Mouse (Mus musculus) forebrain, embryonic 16.5 days (tissue): ENCODE measurements around the gene Pitpnm2. TPM values are rescaled to one million over a fixed set of nuclear protein-coding genes. Genes with fewer than 3 reads are reported as not detected.

Experiments used
- ATAC-seq: fragments of 200-750 bp; cut with Nextera tagmentation; 2 replicates; pipeline ENCODE4 v1.8.0; 2017; ENCODE audit warnings: mild to moderate bottlenecking, moderate library complexity
- H3K27ac ChIP-seq: fragments of 300-500 bp; sonication (generic); 2 replicates; pipeline ENCODE4 v1.5.1; 2014; ENCODE audit warnings: low read length, control low read depth
- H3K27me3 ChIP-seq: fragments of 300-500 bp; sonication (generic); replicated peaks from 2 replicates; pipeline ENCODE4 v1.6.1; 2014; ENCODE audit warnings: low read length; ENCODE audit not compliant: control insufficient read depth, insufficient read depth
- H3K36me3 ChIP-seq: fragments of 300-500 bp; sonication (generic); 2 replicates; pipeline ENCODE4 v1.6.1; 2014; ENCODE audit not compliant: control insufficient read depth, insufficient read depth
- H3K4me1 ChIP-seq: fragments of 300-500 bp; sonication (generic); replicated peaks from 2 replicates; pipeline ENCODE4 v1.6.1; 2014; ENCODE audit warnings: low read length; ENCODE audit not compliant: control insufficient read depth, insufficient read depth
- H3K4me2 ChIP-seq: fragments of 300-500 bp; sonication (generic); 2 replicates; pipeline ENCODE4 v1.6.1; 2014; ENCODE audit warnings: mild to moderate bottlenecking, low read length, control low read depth
- H3K4me3 ChIP-seq: fragments of 300-500 bp; sonication (generic); replicated peaks from 2 replicates; pipeline ENCODE4 v1.5.1; 2014; ENCODE audit warnings: mild to moderate bottlenecking, low read length, control low read depth
- H3K9ac ChIP-seq: fragments of 300-500 bp; sonication (generic); replicated peaks from 2 replicates; pipeline ENCODE4 v1.6.1; 2014; ENCODE audit warnings: low read depth, low read length, control low read depth
- H3K9me3 ChIP-seq: fragments of 300-500 bp; sonication (generic); 2 replicates; pipeline ENCODE4 v1.6.1; 2016; ENCODE audit warnings: low read length; ENCODE audit not compliant: control insufficient read depth
- WGBS: fragments of 180-500 bp; shearing (Covaris S2); extraction: QIAGEN DNeasy Blood & Tissue Kit; methylation state at CpG from one replicate; pipeline ENCODE4 v1.1.7; 2014; 5-methylcytosine and 5-hydroxymethylcytosine counted together
- polyA plus RNA-seq: library from polyadenylated mRNA; unstranded; fragments of >200 nt; fragmentation: Nextera tagmentation; extraction: Ambion mirVana; gene quantifications from 2 replicates; pipeline ENCODE4 v1.2.1, GENCODE M21; 2015

The Pitpnm2 gene
- polyA plus RNA-seq, 1 experiment from 2014 or later = 14.4 TPM

- WGBS = 62% methylated on average over 4 of the region's 4 CpGs
- Histone ChIP-seq H3K4me1 (0 out of 2 replicates have a peak, but pooled peaks cover 3% of the 10 kb centered on the region), H3K36me3 (no peaks in the 10 kb centered on the region), H3K27ac (no peak overlapping the region), H3K9me3 (no peaks in the 10 kb centered on the region), H3K4me2 (no peak overlapping the region), H3K9ac (no peak overlapping the region), H3K27me3 (no peaks in the 10 kb centered on the region), H3K4me3 (no peak overlapping the region)
- no peak for ATAC-seq
Measured at GRCm38 (mm10) chr5:124202071-124202470, 47.5 kb downstream of the Pitpnm2 start.

DNA sequence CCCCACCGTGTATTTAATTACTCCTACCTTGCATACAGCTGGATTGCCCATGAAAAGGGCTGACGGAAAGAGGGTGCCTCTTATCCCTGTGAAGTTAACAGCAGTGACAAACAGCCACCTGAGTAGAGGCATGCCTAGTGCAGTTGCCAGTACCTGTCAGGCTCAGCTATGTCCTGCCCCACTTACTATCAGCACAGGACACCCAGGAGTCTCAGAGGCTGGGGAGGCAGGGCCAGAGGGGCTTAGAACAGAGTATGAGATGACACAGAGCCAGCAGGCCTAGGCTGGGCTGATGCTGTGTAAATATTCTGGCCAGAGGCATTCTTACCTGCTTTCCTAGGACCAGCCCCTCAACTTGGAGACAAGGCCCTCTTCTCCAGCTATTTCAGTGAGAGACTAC, 48.0 kb downstream of the Pitpnm2 start:
- Histone ChIP-seq H3K4me3 (no peak overlapping the region), H3K4me1 (0 out of 2 replicates have a peak, but pooled peaks cover under 1% of the 10 kb centered on the region), H3K27me3 (no peaks in the 10 kb centered on the region), H3K9ac (no peak overlapping the region), H3K36me3 (no peaks in the 10 kb centered on the region), H3K4me2 (no peak overlapping the region), H3K9me3 (no peaks in the 10 kb centered on the region), H3K27ac (no peak overlapping the region)
- ATAC-seq = no peak
- WGBS = 77% methylated on average over 2 of the region's 2 CpGs

- no peaks in the 10 kb centered on the region for H3K4me1 ChIP-seq
- WGBS = 82% methylated on average over 5 of the region's 5 CpGs
- H3K27me3 ChIP-seq = no peaks in the 10 kb centered on the region
- no peaks in the 10 kb centered on the region for H3K9me3 ChIP-seq
- no peak for ATAC-seq
- H3K4me3 ChIP-seq = no peak overlapping the region
- no peak overlapping the region for H3K9ac ChIP-seq
- no peak overlapping the region for H3K4me2 ChIP-seq
- no peak overlapping the region for H3K27ac ChIP-seq
- no peaks in the 10 kb centered on the region for H3K36me3 ChIP-seq
Measured at GRCm38 (mm10) chr5:124200844-124201243, 48.7 kb downstream of the Pitpnm2 start.

GRCm38 (mm10) chr5:124199168-124199567, 50.4 kb downstream of the Pitpnm2 start:
- 84% methylated on average over 5 of the region's 5 CpGs for WGBS
- Histone ChIP-seq H3K9me3 (no peaks in the 10 kb centered on the region), H3K9ac (no peak overlapping the region), H3K27me3 (no peaks in the 10 kb centered on the region), H3K4me2 (no peak overlapping the region), H3K4me3 (no peak overlapping the region), H3K36me3 (no peaks in the 10 kb centered on the region), H3K27ac (no peak overlapping the region), H3K4me1 (peaks cover under 1% of the 10 kb centered on the region; the same call in 1 of the 2 replicates)
- ATAC-seq = no peak

GRCm38 (mm10) chr5:124198473-124198872, 51.1 kb downstream of the Pitpnm2 start:
- H3K9ac ChIP-seq = no peak overlapping the region
- no peaks in the 10 kb centered on the region for H3K36me3 ChIP-seq
- no peak overlapping the region for H3K27ac ChIP-seq
- no peaks in the 10 kb centered on the region for H3K9me3 ChIP-seq
- no peak overlapping the region for H3K4me3 ChIP-seq
- no peak for ATAC-seq
- H3K4me2 ChIP-seq = no peak overlapping the region
- WGBS = 91% methylated on average over 7 of the region's 7 CpGs
- peaks cover 8% of the 10 kb centered on the region for H3K4me1 ChIP-seq
- no peaks in the 10 kb centered on the region for H3K27me3 ChIP-seq

GRCm38 (mm10) chr5:124196082-124196481, 53.5 kb downstream of the Pitpnm2 start:
- H3K27me3 ChIP-seq = no peaks in the 10 kb centered on the region
- no peaks in the 10 kb centered on the region for H3K9me3 ChIP-seq
- H3K27ac ChIP-seq = no peak overlapping the region
- no peaks in the 10 kb centered on the region for H3K36me3 ChIP-seq
- H3K4me3 ChIP-seq = no peak overlapping the region
- 97% methylated on average over 4 of the region's 4 CpGs for WGBS
- H3K9ac ChIP-seq = no peak overlapping the region
- no peak overlapping the region for H3K4me2 ChIP-seq
- peaks cover 19% of the 10 kb centered on the region for H3K4me1 ChIP-seq
- no peak for ATAC-seq

GRCm38 (mm10) chr5:124194386-124195084, 55.0 kb downstream of the Pitpnm2 start:
- 62% methylated on average over 11 of the region's 11 CpGs for WGBS
- Histone ChIP-seq H3K9ac (no peak overlapping the region), H3K27ac (no peak overlapping the region)

GRCm38 (mm10) chr5:124193286-124194112, 56.1 kb downstream of the Pitpnm2 start:
- Histone ChIP-seq H3K9me3 (no peaks in the 10 kb centered on the region), H3K9ac (no peak overlapping the region), H3K4me3 (no peak overlapping the region), H3K4me2 (peak overlapping the region; percentile 12), H3K4me1 (peaks cover 19% of the 10 kb centered on the region), H3K27me3 (no peaks in the 10 kb centered on the region), H3K27ac (no peak overlapping the region; the same call in 1 of the 2 replicates), H3K36me3 (no peaks in the 10 kb centered on the region)
- 40% methylated on average over 24 of the region's 24 CpGs for WGBS
- peak; percentile 43; the same call in 1 of the 2 replicates for ATAC-seq

More at GRCm38 (mm10) chr5:124194386-124195084, 55.0 kb downstream of the Pitpnm2 start:
- H3K27me3 ChIP-seq = no peaks in the 10 kb centered on the region
- H3K4me3 ChIP-seq = no peak overlapping the region
- no peaks in the 10 kb centered on the region for H3K9me3 ChIP-seq
- no peaks in the 10 kb centered on the region for H3K36me3 ChIP-seq
- peaks cover 19% of the 10 kb centered on the region for H3K4me1 ChIP-seq
- ATAC-seq = no peak
- no peak overlapping the region for H3K4me2 ChIP-seq

DNA sequence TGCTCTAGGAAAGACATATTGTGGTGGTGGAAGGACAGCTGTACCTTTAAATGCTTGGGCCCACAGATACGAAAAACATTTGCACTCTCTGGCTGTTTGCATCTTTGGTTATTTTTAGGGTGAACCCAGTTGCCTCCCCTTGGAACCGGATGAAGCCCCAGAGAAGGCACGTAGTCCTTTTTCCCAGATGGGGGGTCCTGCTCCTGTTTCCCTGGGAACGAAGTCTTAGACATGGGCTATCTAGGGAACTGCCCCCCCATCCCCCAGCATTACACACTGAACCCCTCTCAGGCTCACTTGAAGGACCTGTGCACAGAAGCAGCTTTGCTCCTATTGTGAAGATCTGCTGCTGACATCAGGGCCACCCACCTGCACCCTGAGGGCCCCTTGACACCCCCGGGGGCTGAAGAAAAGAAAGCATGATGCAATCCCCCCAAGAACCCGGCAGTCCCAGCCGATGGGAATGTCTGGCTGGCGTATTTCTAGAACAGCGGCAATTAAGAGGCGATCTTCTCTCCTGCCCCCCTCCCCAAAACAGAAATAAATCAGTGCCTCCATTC, 56.8 kb downstream of the Pitpnm2 start:
- Histone ChIP-seq H3K36me3 (no peaks in the 10 kb centered on the region), H3K9ac (no peak overlapping the region), H3K4me3 (no peak overlapping the region), H3K9me3 (no peaks in the 10 kb centered on the region), H3K4me2 (peak overlapping the region; percentile 12), H3K4me1 (peaks cover 22% of the 10 kb centered on the region), H3K27me3 (no peaks in the 10 kb centered on the region), H3K27ac (no peak overlapping the region)
- 15% methylated on average over 10 of the region's 10 CpGs for WGBS
- ATAC-seq = 0 out of 2 replicates have a peak, but pooled peaks have one; percentile 45
